Mouse (Mus musculus) liver, embryonic 14.5 days (tissue): Measurements from ENCODE around the gene Carhsp1. TPM values are rescaled to one million over a fixed set of nuclear protein-coding genes. Genes with fewer than 3 reads are reported as not detected.

Source experiments
- ATAC-seq: fragments of 200-750 bp; cut with Nextera tagmentation; 2 replicates; pipeline ENCODE4 v1.8.0; 2017; ENCODE audit warnings: moderate number of reproducible peaks, mild to moderate bottlenecking, moderate library complexity; ENCODE audit not compliant: insufficient read depth
- DNase-seq, 3 experiments: peaks; one replicate each; pipeline ENCODE4 v3.0.0-alpha.2; 2012 to 2013; ENCODE audit warnings: low read depth in 3 of 3, low spot score in 3 of 3
- H3K27ac ChIP-seq: fragments of 300-500 bp; sonication (generic); 2 replicates; pipeline ENCODE4 v1.5.1; 2014; ENCODE audit warnings: moderate library complexity, mild to moderate bottlenecking, control low read depth, inconsistent platforms
- H3K27me3 ChIP-seq: fragments of 300-500 bp; sonication (generic); 2 replicates; pipeline ENCODE4 v1.6.1; 2014; ENCODE audit warnings: mild to moderate bottlenecking, low read length, moderate library complexity; ENCODE audit not compliant: control insufficient read depth, insufficient read depth
- H3K36me3 ChIP-seq: fragments of 300-500 bp; sonication (generic); replicated peaks from 2 replicates; pipeline ENCODE4 v1.6.1; 2014; ENCODE audit warnings: low read depth; ENCODE audit not compliant: control insufficient read depth, insufficient read depth
- H3K4me1 ChIP-seq, 2 experiments: fragments of 200-500 bp in 1 of 2; fragments of 300-500 bp in 1 of 2; sonication (generic) in 1 of 2; replicated peaks; 2 replicates each; pipeline ENCODE4 v1.6.1; 2012 to 2014; ENCODE audit warnings: antibody characterized with exemption in 1 of 2, inconsistent platforms in 1 of 2, low read length in 1 of 2; ENCODE audit not compliant: control insufficient read depth in 2 of 2, insufficient read depth in 2 of 2
- H3K4me2 ChIP-seq: fragments of 300-500 bp; sonication (generic); 2 replicates; pipeline ENCODE4 v1.6.1; 2014; ENCODE audit warnings: low read depth, mild to moderate bottlenecking, control low read depth, moderate library complexity
- H3K4me3 ChIP-seq, 2 experiments: fragments of 200-500 bp in 1 of 2; fragments of 300-500 bp in 1 of 2; sonication (generic) in 1 of 2; 2 replicates each; pipeline ENCODE4 v1.5.1; 2012 to 2014; ENCODE audit warnings: low read depth in 2 of 2, low read length in 2 of 2, mild to moderate bottlenecking in 2 of 2, control low read depth in 1 of 2, inconsistent platforms in 1 of 2, moderate library complexity in 1 of 2; ENCODE audit not compliant: insufficient read depth in 1 of 2
- H3K9ac ChIP-seq: fragments of 300-500 bp; sonication (generic); replicated peaks from 2 replicates; pipeline ENCODE4 v1.6.1; 2014; ENCODE audit warnings: mild to moderate bottlenecking, control low read depth, moderate library complexity
- H3K9me3 ChIP-seq: fragments of 300-500 bp; sonication (generic); 2 replicates; pipeline ENCODE4 v1.6.1; 2016; ENCODE audit warnings: low read length, mixed read lengths; ENCODE audit not compliant: control insufficient read depth
- CTCF ChIP-seq: IDR thresholded peaks from 2 replicates; pipeline ENCODE4 v1.5.1; 2016; ENCODE audit warnings: antibody characterized with exemption, low read depth, control low read depth
- EP300 ChIP-seq: IDR thresholded peaks from 2 replicates; pipeline ENCODE4 v1.6.1; 2016; ENCODE audit warnings: antibody characterized with exemption, low read depth
- WGBS: fragments of 180-500 bp; shearing (Covaris S2); extraction: QIAGEN DNeasy Blood & Tissue Kit; methylation state at CpG from one replicate; pipeline ENCODE4 v1.1.7; 2014; ENCODE audit not compliant: insufficient replicate concordance; 5-methylcytosine and 5-hydroxymethylcytosine counted together
- polyA plus RNA-seq, 2 experiments: library from polyadenylated mRNA; depleted of rRNA in 1 of 2; stranded (reverse) in 1 of 2; unstranded in 1 of 2; fragments of >200 nt; fragmentation: Nextera tagmentation in 1 of 2; extraction: Ambion mirVana in 1 of 2; gene quantifications; 2 replicates each; pipeline versions ENCODE4 v1.2.1 to v1.2.3; 2012 to 2014

The Carhsp1 gene
- polyA plus RNA-seq, 2 experiments, result 31.3 to 38.7 TPM

DNA sequence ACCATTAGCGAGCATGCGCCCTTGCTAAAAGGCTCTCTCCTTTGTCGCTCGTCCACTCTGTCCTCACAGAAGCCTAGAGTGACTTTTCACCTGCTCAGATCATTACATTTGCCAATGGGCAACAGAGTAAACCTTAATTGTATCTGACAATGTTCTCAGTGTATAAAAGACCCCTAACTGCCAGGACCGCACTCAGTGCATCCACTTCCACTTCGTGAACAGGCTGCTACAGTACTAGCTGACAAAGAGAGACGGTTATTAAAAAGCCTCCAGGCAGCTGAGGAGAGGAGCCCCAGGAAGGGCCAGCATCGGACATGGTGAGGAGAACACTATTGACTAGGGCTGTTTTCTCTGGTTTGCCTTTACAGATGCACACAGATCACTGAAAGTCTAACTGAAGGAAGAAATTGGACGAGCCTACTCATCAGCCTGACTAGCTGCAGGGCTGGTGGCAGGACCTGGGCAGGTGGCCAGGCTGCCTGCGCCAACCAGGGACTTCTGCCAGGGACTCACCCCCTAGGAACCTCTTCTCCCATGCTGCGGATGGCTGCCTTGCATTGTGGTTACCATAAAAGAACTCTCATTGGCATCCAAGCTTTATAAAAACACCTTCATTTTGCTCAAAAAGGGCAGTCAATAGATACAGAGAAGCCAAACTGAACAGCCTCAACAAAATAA is 18.2 kb upstream of the Carhsp1 start:
- no peak for ATAC-seq
- 93% methylated on average over 11 of the region's 11 CpGs for WGBS
- H3K36me3 ChIP-seq, result peaks cover 84% of the 10 kb centered on the region
- no peak for TF ChIP-seq CTCF
- no peak for TF ChIP-seq EP300
- no peak overlapping the region for H3K4me3 ChIP-seq
- H3K27ac ChIP-seq, result peak overlapping the region; percentile 91
- no peak overlapping the region for H3K4me2 ChIP-seq
- no peaks in the 10 kb centered on the region for H3K27me3 ChIP-seq
- no peak overlapping the region for H3K9ac ChIP-seq
- peaks cover 39 to 46% of the 10 kb centered on the region in 2 experiments for H3K4me1 ChIP-seq
- H3K9me3 ChIP-seq, result no peaks in the 10 kb centered on the region
- DNase-seq, result no peak

DNA sequence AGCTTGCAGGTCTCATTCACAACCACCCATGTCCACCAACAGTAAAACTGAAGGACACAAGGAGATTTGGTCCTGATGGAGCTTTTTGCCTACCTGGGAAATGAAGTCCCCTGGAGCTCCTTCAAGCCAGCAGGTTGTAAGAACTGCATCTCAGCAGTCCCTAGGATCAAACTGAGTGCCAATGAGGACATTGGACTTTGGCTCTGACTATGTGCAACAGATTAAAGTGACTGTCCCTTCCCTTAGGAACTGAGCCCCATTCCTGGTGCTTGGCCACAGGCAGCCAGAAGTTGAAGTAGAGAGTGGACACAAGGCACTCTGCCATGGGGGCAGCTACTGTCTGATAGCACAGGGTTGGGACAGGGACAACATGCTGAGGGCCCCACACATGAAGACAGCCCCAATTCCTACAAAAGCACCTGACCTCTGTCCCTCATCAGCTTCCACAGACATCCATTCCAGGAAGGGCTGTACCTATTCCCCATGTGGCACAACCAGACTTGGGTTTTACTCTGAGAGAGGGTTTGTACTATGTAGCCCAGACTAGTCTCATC is 15.7 kb upstream of the Carhsp1 start:
- TF ChIP-seq CTCF, result no peak
- TF ChIP-seq EP300, result no peak
- Histone ChIP-seq H3K27ac (peak overlapping the region; percentile 91), H3K4me1 (peaks cover 40 to 46% of the 10 kb centered on the region in 2 experiments), H3K9ac (peak overlapping the region; percentile 65), H3K36me3 (peaks cover 59% of the 10 kb centered on the region), H3K4me3 (peak overlapping the region in 1 of 2 experiments; percentile 29; a peak in 2 of 4 replicates), H3K4me2 (peak overlapping the region; percentile 89), H3K27me3 (no peaks in the 10 kb centered on the region), H3K9me3 (no peaks in the 10 kb centered on the region)
- DNase-seq (no peak), ATAC-seq (no peak)

DNA sequence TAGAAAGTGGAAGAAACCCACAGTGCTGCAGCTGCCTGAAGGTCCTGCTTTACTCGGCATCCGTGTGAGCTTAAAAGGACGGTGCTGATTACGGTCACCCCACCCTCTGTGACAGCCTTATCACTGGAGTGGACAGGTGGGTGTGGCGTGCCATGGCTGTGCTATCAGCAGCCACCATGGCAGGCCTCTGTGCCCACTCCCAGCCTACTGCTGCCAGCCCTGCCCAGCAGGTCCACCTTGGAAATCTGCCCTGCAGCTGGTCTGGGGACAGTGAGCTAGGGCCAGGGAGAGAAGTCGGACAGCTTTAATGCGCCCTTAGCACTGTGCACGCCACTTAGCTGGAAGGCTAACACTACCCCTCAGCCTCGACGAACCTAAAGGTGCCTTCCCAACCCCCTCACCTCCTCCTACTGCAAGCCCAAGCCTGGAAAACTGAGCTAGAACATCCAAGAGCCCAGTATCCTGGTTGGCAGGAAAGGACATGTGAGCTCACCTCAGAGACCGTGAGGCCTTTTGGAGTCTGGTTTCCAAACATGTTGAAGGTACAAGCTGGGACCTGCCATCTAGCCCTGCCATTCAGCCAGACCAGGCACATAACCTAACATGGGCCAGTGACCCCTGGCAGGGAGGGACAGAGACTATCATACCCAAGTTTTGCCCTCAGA is 15.0 kb upstream of the Carhsp1 start:
- peak; percentile 91 to 93 (median 92) for DNase-seq
- WGBS, result 18% methylated on average over 11 of the region's 11 CpGs
- no peaks in the 10 kb centered on the region for H3K27me3 ChIP-seq
- ATAC-seq, result peak; percentile 96
- H3K36me3 ChIP-seq, result peaks cover 53% of the 10 kb centered on the region
- H3K27ac ChIP-seq, result peak overlapping the region; percentile 91
- peak overlapping the region; percentile 89 for H3K4me2 ChIP-seq
- no peaks in the 10 kb centered on the region for H3K9me3 ChIP-seq
- H3K4me3 ChIP-seq, result peak overlapping the region; percentile 42 to 44
- TF ChIP-seq CTCF, result peak; percentile 33; the same call in 1 of the 2 replicates
- peak; percentile 98 for TF ChIP-seq EP300
- H3K4me1 ChIP-seq, result peaks cover 40 to 46% of the 10 kb centered on the region in 2 experiments
- H3K9ac ChIP-seq, result peak overlapping the region; percentile 80

DNA sequence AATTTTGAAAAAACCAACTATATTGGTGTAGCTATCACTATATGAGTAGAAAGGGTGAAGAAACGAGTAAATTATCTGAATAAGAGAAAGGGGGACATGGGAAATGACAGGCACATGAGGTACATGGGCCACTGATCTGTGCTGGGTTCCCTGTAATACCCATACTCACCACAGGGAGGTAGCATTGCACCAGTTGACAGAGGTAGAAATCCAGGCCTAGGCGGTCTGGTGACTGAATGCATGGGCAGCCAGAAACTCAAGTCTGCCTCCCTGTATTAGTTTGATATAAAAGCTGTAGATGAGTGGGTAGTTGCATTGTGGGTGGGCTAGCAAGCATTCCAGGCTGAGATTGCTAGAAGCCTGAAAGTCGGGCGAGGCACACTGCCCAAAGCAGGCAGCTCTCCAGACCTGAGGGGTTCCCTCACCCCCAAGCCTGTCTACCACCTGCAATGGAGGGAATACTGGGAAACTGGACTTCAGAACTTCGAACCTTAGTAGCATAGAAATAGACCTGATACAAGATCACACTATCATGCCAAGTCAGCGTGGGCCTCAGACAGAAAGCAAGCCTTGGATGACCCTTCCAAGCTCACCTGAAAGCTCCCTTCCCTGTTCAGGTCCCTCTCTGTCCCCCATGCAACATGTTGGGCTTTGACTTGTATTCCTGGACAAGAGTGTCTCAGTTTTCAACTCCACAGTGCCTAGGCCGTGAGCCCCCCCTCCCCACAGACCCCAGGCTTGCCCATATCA is 14.3 kb upstream of the Carhsp1 start:
- Histone ChIP-seq H3K9me3 (no peaks in the 10 kb centered on the region), H3K4me3 (peak overlapping the region; percentile 42 to 44), H3K9ac (peak overlapping the region; percentile 80), H3K4me2 (peak overlapping the region; percentile 89), H3K27me3 (no peaks in the 10 kb centered on the region), H3K36me3 (peaks cover 46% of the 10 kb centered on the region), H3K4me1 (peaks cover 40 to 46% of the 10 kb centered on the region in 2 experiments), H3K27ac (peak overlapping the region; percentile 91)
- TF ChIP-seq CTCF (peak; percentile 98), EP300 (no peak; the same call in 1 of the 2 replicates)
- WGBS, result 14% methylated on average over 7 of the region's 7 CpGs
- ATAC-seq, result peak; percentile 46
- peak; percentile 79 to 84 (median 80) for DNase-seq
